Mouse (Mus musculus) neural tube, embryonic 13.5 days (tissue): ENCODE results near the gene Gm42372. TPM values are rescaled to one million over a fixed set of nuclear protein-coding genes. Genes with fewer than 3 reads are reported as not detected.
A peak's percentile ranks its signal among the peaks of the same experiment; 100 is the strongest.

Experiments used
- ATAC-seq: fragments of 200-750 bp; cut with Nextera tagmentation; 2 replicates; pipeline ENCODE4 v1.8.0; 2017; ENCODE audit warnings: low read depth, mild to moderate bottlenecking, moderate TSS enrichment, moderate library complexity
- H3K27ac ChIP-seq: fragments of 300-500 bp; sonication (generic); replicated peaks from 2 replicates; pipeline ENCODE4 v1.5.1; 2015; ENCODE audit warnings: moderate library complexity, mild to moderate bottlenecking, inconsistent platforms
- H3K27me3 ChIP-seq: fragments of 300-500 bp; sonication (generic); 2 replicates; pipeline ENCODE4 v1.6.1; 2015; ENCODE audit warnings: mild to moderate bottlenecking, inconsistent platforms
- H3K36me3 ChIP-seq: fragments of 300-500 bp; sonication (generic); 2 replicates; pipeline ENCODE4 v1.6.1; 2015; ENCODE audit warnings: mild to moderate bottlenecking, inconsistent platforms
- H3K4me1 ChIP-seq: fragments of 300-500 bp; sonication (generic); replicated peaks from 2 replicates; pipeline ENCODE4 v1.6.1; 2015; ENCODE audit warnings: inconsistent platforms
- H3K4me2 ChIP-seq: fragments of 300-500 bp; sonication (generic); 2 replicates; pipeline ENCODE4 v1.6.1; 2015; ENCODE audit warnings: inconsistent platforms, mild to moderate bottlenecking, moderate library complexity
- H3K4me3 ChIP-seq: fragments of 300-500 bp; sonication (generic); 2 replicates; pipeline ENCODE4 v1.5.1; 2015; ENCODE audit warnings: mild to moderate bottlenecking, inconsistent platforms
- H3K9ac ChIP-seq: fragments of 300-500 bp; sonication (generic); 2 replicates; pipeline ENCODE4 v1.6.1; 2015; ENCODE audit warnings: moderate library complexity, mild to moderate bottlenecking, inconsistent platforms
- H3K9me3 ChIP-seq: fragments of 300-500 bp; sonication (generic); 2 replicates; pipeline ENCODE4 v1.6.1; 2016; ENCODE audit warnings: inconsistent platforms
- WGBS: fragments of 180-500 bp; shearing (Covaris S2); methylation state at CpG from one replicate; pipeline ENCODE4 v1.1.7; 2015; 5-methylcytosine and 5-hydroxymethylcytosine counted together
- polyA plus RNA-seq: library from polyadenylated mRNA; unstranded; fragments of >200 nt; fragmentation: Nextera tagmentation; extraction: Ambion mirVana; gene quantifications from 2 replicates; pipeline ENCODE4 v1.2.1, GENCODE M21; 2015

The Gm42372 gene
- polyA plus RNA-seq, 1 experiment from 2014 or later: 3.3 TPM

DNA sequence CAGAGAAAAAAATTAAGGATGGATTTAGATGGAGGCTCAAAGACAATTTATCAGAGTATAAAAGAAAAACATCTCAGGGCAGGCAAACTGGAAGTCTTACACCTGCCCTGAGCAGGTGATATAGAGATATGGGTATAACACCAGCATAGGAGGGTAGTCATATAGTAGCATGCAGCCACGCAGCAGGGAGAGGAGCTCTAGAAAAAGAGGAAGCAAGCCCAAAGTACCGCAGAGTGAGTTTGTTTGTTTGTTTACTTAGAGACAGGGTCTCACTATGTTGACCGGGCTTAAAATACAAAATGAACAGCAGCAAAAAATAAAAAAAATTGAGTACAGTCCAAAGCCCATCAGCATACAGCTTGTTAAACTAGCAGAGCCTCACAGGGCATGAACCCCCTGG lies 11.7 kb upstream of the Gm42372 start:
- Histone ChIP-seq H3K27ac (no peak overlapping the region), H3K4me3 (no peak overlapping the region), H3K36me3 (no peaks in the 10 kb centered on the region), H3K4me2 (no peak overlapping the region), H3K9me3 (no peaks in the 10 kb centered on the region), H3K9ac (no peak overlapping the region), H3K4me1 (peaks cover 4% of the 10 kb centered on the region), H3K27me3 (no peaks in the 10 kb centered on the region)
- no peak for ATAC-seq
- 90% methylated on average over 3 of the region's 3 CpGs for WGBS

GRCm38 (mm10) chr7:16974018-16974417 lies 8.9 kb upstream of the Gm42372 start:
- H3K4me1 ChIP-seq: peaks cover 4% of the 10 kb centered on the region
- 31% methylated on average over 6 of the region's 6 CpGs for WGBS

DNA sequence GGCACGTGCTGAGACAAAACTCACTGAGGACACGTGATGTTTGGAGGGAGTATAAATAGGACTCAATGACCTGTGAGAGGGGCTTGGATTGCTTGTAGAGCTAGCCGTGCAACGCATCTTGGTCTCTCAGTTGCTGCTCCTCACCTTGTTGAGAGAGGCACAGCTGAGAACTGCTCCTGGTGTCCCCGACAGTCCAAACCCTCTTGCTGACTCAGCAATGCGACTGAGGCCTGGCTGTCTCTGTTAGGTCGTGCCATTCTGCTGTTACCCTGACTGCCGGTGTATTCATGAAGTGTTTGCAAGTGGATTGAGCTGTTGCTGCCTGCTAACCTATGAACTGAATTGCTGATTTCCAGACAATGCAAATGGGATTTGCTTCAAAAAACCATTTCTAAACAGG lies 6.6 kb upstream of the Gm42372 start:
- no peaks in the 10 kb centered on the region for H3K36me3 ChIP-seq
- ATAC-seq: no peak
- H3K4me2 ChIP-seq: no peak overlapping the region
- no peaks in the 10 kb centered on the region for H3K27me3 ChIP-seq
- peaks cover 16% of the 10 kb centered on the region for H3K4me1 ChIP-seq
- 68% methylated on average over 8 of the region's 8 CpGs for WGBS
- no peaks in the 10 kb centered on the region for H3K9me3 ChIP-seq
- H3K27ac ChIP-seq: no peak overlapping the region
- no peak overlapping the region for H3K9ac ChIP-seq
- no peak overlapping the region for H3K4me3 ChIP-seq

More at GRCm38 (mm10) chr7:16974018-16974417, 8.9 kb upstream of the Gm42372 start:
- Histone ChIP-seq H3K9ac (no peak overlapping the region), H3K4me2 (no peak overlapping the region), H3K9me3 (no peaks in the 10 kb centered on the region), H3K27ac (no peak overlapping the region), H3K36me3 (no peaks in the 10 kb centered on the region), H3K4me3 (no peak overlapping the region), H3K27me3 (no peaks in the 10 kb centered on the region)
- no peak for ATAC-seq

GRCm38 (mm10) chr7:16978173-16978572 lies 4.7 kb upstream of the Gm42372 start:
- Histone ChIP-seq H3K4me3 (no peak overlapping the region), H3K27me3 (no peaks in the 10 kb centered on the region), H3K27ac (no peak overlapping the region), H3K9ac (no peak overlapping the region), H3K4me2 (no peak overlapping the region), H3K4me1 (peaks cover 29% of the 10 kb centered on the region), H3K9me3 (no peaks in the 10 kb centered on the region), H3K36me3 (no peaks in the 10 kb centered on the region)
- ATAC-seq: no peak
- 75% methylated on average over 6 of the region's 6 CpGs for WGBS

GRCm38 (mm10) chr7:16978593-16978992 lies 4.3 kb upstream of the Gm42372 start:
- 94% methylated on average over 3 of the region's 3 CpGs for WGBS
- Histone ChIP-seq H3K9ac (no peak overlapping the region), H3K4me1 (peaks cover 33% of the 10 kb centered on the region), H3K9me3 (no peaks in the 10 kb centered on the region), H3K36me3 (no peaks in the 10 kb centered on the region), H3K27me3 (no peaks in the 10 kb centered on the region), H3K27ac (no peak overlapping the region), H3K4me2 (no peak overlapping the region), H3K4me3 (no peak overlapping the region)
- ATAC-seq: no peak

DNA sequence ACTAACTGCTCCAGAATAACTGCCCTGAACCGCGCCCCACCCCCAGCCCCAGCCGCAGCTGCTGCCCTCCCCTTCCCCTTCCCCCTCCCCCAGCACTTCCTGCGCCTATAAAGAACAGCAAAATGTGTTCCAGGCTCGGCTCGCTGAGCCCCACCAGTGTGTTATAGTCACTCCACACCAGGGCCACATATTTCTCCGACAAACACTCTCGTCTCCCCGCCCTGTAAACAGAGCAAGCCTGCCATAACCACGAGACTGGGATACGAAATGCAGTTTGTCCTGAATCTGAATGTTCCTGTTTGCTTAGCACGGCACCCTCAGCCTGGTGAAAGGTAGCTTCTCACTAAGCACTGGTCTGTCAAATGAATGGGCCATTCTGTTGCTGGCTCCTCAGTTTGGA lies 2.5 kb upstream of the Gm42372 start:
- peak; percentile 37; the same call in 1 of the 2 replicates for ATAC-seq
- peak overlapping the region; percentile 60 for H3K9ac ChIP-seq
- 0 out of 2 replicates have a peak overlapping the region, but pooled peaks have one; percentile 17 for H3K4me3 ChIP-seq
- 3% methylated on average over 12 of the region's 12 CpGs for WGBS
- H3K4me1 ChIP-seq: peaks cover 44% of the 10 kb centered on the region
- H3K27me3 ChIP-seq: no peaks in the 10 kb centered on the region
- H3K36me3 ChIP-seq: no peaks in the 10 kb centered on the region
- no peaks in the 10 kb centered on the region for H3K9me3 ChIP-seq
- peak overlapping the region; percentile 82 for H3K27ac ChIP-seq
- H3K4me2 ChIP-seq: peak overlapping the region; percentile 46

DNA sequence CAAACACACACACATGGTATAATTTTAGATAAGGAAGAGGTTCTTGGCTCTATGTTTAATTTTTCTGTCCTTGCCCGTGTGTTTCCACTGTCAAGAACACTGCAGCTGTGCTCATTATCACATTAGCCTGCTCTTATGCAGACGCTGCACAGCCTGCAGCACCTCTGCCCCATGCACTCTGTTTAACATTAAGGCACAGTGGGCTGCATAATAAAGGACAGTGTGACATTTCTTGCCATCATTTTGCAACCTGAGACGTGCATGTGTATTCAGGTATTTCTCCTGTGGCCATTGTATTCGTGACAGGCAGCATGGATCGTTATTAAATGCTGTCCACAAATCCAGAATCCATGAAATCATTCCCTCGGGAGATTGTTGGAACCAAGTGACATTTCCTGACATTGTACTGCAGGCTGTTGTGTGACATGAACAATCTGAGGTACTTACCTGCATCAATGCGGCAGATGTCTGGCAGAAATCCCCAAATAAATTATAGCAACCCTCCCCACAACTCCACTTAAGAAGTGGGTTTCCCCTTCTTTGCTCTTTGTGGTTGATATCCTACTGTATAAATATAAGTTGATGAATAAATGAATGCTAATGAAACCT lies 4.8 kb downstream of the Gm42372 start:
- Histone ChIP-seq H3K4me1 (peaks cover 75% of the 10 kb centered on the region), H3K36me3 (no peaks in the 10 kb centered on the region), H3K27me3 (no peaks in the 10 kb centered on the region), H3K4me3 (no peak overlapping the region), H3K4me2 (peak overlapping the region; percentile 26), H3K9me3 (no peaks in the 10 kb centered on the region), H3K27ac (peak overlapping the region; percentile 84), H3K9ac (peak overlapping the region; percentile 57)
- WGBS: 30% methylated on average over 7 of the region's 7 CpGs
- ATAC-seq: peak; percentile 32; the same call in 1 of the 2 replicates

DNA sequence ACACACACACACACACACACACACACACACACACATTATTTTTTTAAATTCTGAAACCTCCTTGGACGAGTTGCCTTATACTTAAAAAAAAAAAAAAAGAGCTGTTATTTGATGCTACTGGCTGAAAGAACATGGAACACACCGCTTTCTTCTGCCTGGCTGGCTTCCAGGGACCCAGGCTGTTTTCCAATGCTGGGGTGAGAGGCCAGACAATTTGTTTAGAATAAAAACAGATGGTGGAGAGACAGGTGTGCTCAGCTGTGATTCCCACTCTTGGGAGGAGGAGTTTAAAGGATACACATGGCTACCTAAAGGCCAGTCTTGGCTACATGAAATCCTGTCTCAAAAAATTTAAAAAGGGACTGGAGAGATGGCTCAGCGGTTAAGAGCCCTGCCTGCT lies 5.5 kb downstream of the Gm42372 start:
- peak overlapping the region; percentile 84 for H3K27ac ChIP-seq
- no peaks in the 10 kb centered on the region for H3K9me3 ChIP-seq
- H3K36me3 ChIP-seq: no peaks in the 10 kb centered on the region
- WGBS: 38% methylated on average over 3 of the region's 3 CpGs
- ATAC-seq: no peak
- no peak overlapping the region for H3K9ac ChIP-seq
- H3K4me1 ChIP-seq: peaks cover 68% of the 10 kb centered on the region
- no peaks in the 10 kb centered on the region for H3K27me3 ChIP-seq
- no peak overlapping the region for H3K4me2 ChIP-seq
- H3K4me3 ChIP-seq: no peak overlapping the region

DNA sequence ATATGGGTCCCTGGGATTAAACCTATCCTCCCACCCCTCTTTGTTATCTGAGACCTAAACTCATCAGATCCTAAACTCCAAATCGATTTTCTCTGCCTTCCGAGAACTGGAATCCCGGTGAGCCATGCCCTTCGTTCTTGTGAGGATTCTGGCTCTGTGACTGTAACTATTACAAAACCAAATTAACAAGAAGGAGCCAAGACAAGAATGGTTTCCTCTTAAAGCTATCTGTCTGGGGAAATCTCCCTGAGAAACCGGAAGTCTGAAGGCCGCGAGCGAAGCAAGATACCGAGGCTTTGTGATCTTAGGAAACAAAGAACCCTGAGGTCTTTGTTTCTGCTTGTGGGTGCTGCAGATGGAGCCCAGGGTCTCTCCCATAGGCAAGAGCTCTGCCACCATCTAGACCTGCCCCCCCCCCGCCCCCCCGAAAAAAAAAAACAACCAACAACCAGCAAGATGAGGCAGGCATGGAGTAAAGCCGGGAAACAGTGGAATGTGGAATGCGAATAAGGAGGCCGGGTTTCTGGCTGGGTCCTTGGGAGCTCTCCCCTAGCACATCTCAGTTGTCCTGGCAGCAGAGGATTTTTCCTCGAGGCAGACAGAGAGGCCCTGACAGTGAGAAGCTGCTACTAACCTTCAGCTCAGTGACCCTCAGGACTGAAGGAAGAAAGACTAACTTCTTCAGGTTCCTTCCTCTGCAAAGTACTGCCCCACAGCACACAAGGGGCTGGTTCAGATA lies 7.3 kb downstream of the Gm42372 start:
- no peak for ATAC-seq
- 37% methylated on average over 15 of the region's 15 CpGs for WGBS
- Histone ChIP-seq H3K4me3 (no peak overlapping the region), H3K4me2 (no peak overlapping the region), H3K9me3 (no peaks in the 10 kb centered on the region), H3K27me3 (no peaks in the 10 kb centered on the region), H3K36me3 (no peaks in the 10 kb centered on the region), H3K4me1 (peaks cover 69% of the 10 kb centered on the region), H3K9ac (peak overlapping the region; percentile 23; the same call in 1 of the 2 replicates), H3K27ac (peak overlapping the region; percentile 68)

DNA sequence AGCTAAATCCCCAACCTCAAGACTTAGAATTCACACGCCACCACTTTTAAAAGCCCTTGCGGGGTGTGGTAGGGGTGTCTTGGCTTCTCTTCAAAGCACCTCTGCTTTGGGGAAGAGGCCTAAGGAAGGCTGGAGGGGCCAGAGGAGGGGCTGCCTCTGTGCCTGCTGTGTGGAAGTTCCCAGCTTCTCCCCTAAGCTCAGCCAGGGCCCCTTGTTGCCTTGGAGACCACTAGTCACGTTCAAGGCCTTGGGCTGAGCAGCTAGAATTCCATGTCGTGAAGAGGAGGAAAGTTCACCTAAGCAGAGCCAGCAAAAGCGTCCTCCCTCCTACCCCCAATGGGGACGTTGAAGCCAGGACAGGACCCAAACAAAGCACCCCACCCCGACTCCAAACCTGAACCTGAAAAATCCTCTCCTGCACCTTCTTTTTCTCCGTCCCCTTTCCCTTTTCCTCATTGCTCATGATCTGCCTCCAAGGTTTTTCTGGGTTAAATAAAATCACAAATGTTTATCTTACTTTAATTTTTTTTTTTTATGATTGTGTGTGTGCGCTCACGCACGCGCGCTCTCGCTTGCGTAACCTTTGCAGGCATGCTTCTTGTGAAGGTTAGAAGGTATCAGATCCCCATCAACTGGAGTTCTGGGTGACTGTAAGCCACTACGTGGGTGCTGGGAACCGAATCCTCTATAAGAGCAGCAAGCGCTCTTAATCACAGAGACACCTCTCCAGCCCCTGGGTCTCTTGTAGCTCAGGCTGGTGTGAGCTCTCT lies 9.0 kb downstream of the Gm42372 start:
- H3K9me3 ChIP-seq: no peaks in the 10 kb centered on the region
- no peaks in the 10 kb centered on the region for H3K27me3 ChIP-seq
- H3K4me1 ChIP-seq: peaks cover 71% of the 10 kb centered on the region
- no peaks in the 10 kb centered on the region for H3K36me3 ChIP-seq
- H3K27ac ChIP-seq: peak overlapping the region; percentile 54
- H3K9ac ChIP-seq: no peak overlapping the region
- no peak overlapping the region for H3K4me3 ChIP-seq
- H3K4me2 ChIP-seq: 0 out of 2 replicates have a peak overlapping the region, but pooled peaks have one; percentile 1
- peak; percentile 66 for ATAC-seq
- WGBS: 57% methylated on average over 18 of the region's 18 CpGs

GRCm38 (mm10) chr7:16992451-16992807 lies 9.5 kb downstream of the Gm42372 start, which contains the start of gene Ccdc8:
Gene Ccdc8 (plus strand): TSS chr7:16992708.
- Histone ChIP-seq H3K4me1 (peaks cover 71% of the 10 kb centered on the region), H3K36me3 (no peaks in the 10 kb centered on the region), H3K9ac (peak within 1 kb of the TSS; percentile 68; the same call in 1 of the 2 replicates), H3K4me3 (peak within 1 kb of the TSS; percentile 43), H3K27me3 (no peaks in the 10 kb centered on the region), H3K4me2 (peak within 1 kb of the TSS; percentile 53), H3K9me3 (no peaks in the 10 kb centered on the region), H3K27ac (peak within 1 kb of the TSS; percentile 54)
- ATAC-seq: no peak
- WGBS: 98% methylated on average over 5 of the region's 5 CpGs
